Mouse (Mus musculus): ENCODE data around the gene Zfp26. TPM values are rescaled to one million over a fixed set of nuclear protein-coding genes. Genes with fewer than 3 reads are reported as not detected.

Gene Zfp26
- 5.0 and 5.9 TPM in 2 replicates for polyA plus RNA-seq (2015; fragmentation: Nextera tagmentation; extraction: Ambion mirVana)

GRCm38 (mm10) chr9:20459377-20460317, at the start of gene Zfp26:
Gene Zfp26, minus strand, starts transcription at chr9:20460162.

GRCm38 (mm10) chr9:20492527-20493233, 32.7 kb upstream of the Zfp26 start, which contains the start of gene Zfp426:
Gene Zfp426, minus strand, starts transcription at chr9:20492746.

GRCm38 (mm10) chr9:20384532-20385342, 75.2 kb downstream of the Zfp26 start, which contains the start of gene Zfp560:
Gene Zfp560, minus strand, starts transcription at chr9:20385177.

Other genes starting within 250 kb of the Zfp26 start
- gene Olfr871, start 248.0 kb downstream of the Zfp26 start, polyA plus RNA-seq (2015; fragmentation: Nextera tagmentation; extraction: Ambion mirVana): not detected in 2 replicates
- gene Olfr872, start 223.0 kb downstream of the Zfp26 start, polyA plus RNA-seq (2015; fragmentation: Nextera tagmentation; extraction: Ambion mirVana): not detected in 2 replicates
- gene Olfr39, start 177.8 kb downstream of the Zfp26 start, polyA plus RNA-seq (2015; fragmentation: Nextera tagmentation; extraction: Ambion mirVana): not detected in 2 replicates
- not detected in 2 replicates for gene Olfr873, start 161.6 kb downstream of the Zfp26 start, polyA plus RNA-seq (2015; fragmentation: Nextera tagmentation; extraction: Ambion mirVana)
- not detected in 2 replicates for gene Olfr18, start 124.1 kb downstream of the Zfp26 start, polyA plus RNA-seq (2015; fragmentation: Nextera tagmentation; extraction: Ambion mirVana)
- 33.3 and 35.1 TPM in 2 replicates for gene Zfp560, start 75.0 kb downstream of the Zfp26 start, polyA plus RNA-seq (2015; fragmentation: Nextera tagmentation; extraction: Ambion mirVana)
- 7.0 and 7.2 TPM in 2 replicates for gene Zfp426, start 32.6 kb upstream of the Zfp26 start, polyA plus RNA-seq (2015; fragmentation: Nextera tagmentation; extraction: Ambion mirVana)
- 25.1 and 28.1 TPM in 2 replicates for gene Zfp266, start 61.3 kb upstream of the Zfp26 start, polyA plus RNA-seq (2015; fragmentation: Nextera tagmentation; extraction: Ambion mirVana)
- gene Zfp846, start 121.1 kb upstream of the Zfp26 start, polyA plus RNA-seq (2015; fragmentation: Nextera tagmentation; extraction: Ambion mirVana): 5.5 and 7.1 TPM in 2 replicates
- 264 and 297 TPM in 2 replicates for gene Ubl5, start 182.7 kb upstream of the Zfp26 start, polyA plus RNA-seq (2015; fragmentation: Nextera tagmentation; extraction: Ambion mirVana)
- gene Fbxl12, start 184.6 kb upstream of the Zfp26 start, polyA plus RNA-seq (2015; fragmentation: Nextera tagmentation; extraction: Ambion mirVana): 13.1 and 13.8 TPM in 2 replicates
- gene Pin1, start 191.9 kb upstream of the Zfp26 start, polyA plus RNA-seq (2015; fragmentation: Nextera tagmentation; extraction: Ambion mirVana): 30.5 and 31.7 TPM in 2 replicates